Mouse (Mus musculus) left cerebral cortex, postnatal 25 days (tissue): ENCODE data around the gene Btn1a1. TPM values are rescaled to one million over a fixed set of nuclear protein-coding genes. Genes with fewer than 3 reads are reported as not detected.
A peak's percentile ranks its signal among the peaks of the same experiment; 100 is the strongest.

ENCODE experiments used
- DNase-seq, 2 experiments: peaks; one replicate each; pipeline ENCODE4 v3.0.0; 2022; ENCODE audit warnings: low spot score in 2 of 2, mixed read lengths in 1 of 2
- intact Hi-C: fragments of 180-260 bp; cut with DNase I; formaldehyde crosslinking; loops from one replicate; pipeline ENCODE4 v1.15.1; 2025
- total RNA-seq, 2 experiments: library from RNA; stranded (reverse); gene quantifications; 2 replicates each; pipeline ENCODE4 v1.2.3; 2021

The Btn1a1 gene
- total RNA-seq, 2 experiments from 2014 or later = not detected

- peak; percentile 92 to 95 for DNase-seq
- intact Hi-C loops = loop anchor here (2.0 to 5.0 kb wide), 4 partner anchors 15 to 1733 kb away; no protein-coding TSS in a partner anchor
These were observed 20.0 kb downstream of the Btn1a1 start for GRCm38 (mm10) chr13:23445561-23446320.

- intact Hi-C loops = loop anchor here (5.0 kb wide), 3 partner anchors 1418 to 1733 kb away; no protein-coding TSS in a partner anchor
- no peak for DNase-seq
These were observed 20.5 kb downstream of the Btn1a1 start for GRCm38 (mm10) chr13:23445156-23445555.

GRCm38 (mm10) chr13:23444451-23444850 is 21.2 kb downstream of the Btn1a1 start:
- DNase-seq = no peak
- intact Hi-C loops = no loop called here

GRCm38 (mm10) chr13:23439901-23440300 is 25.8 kb downstream of the Btn1a1 start:
- DNase-seq = no peak
- intact Hi-C loops = loop anchor here (10.0 kb wide), 1 partner anchor 325 kb away; the partner anchor contains the start of genes Hist1h1a, Hist1h3a, Hist1h4a and Trim38

- intact Hi-C loops = loop anchor here (10.0 kb wide), 1 partner anchor 326 kb away; the partner anchor contains the start of genes Hist1h1a, Hist1h3a, Hist1h4a and Trim38
- peak in 1 of 2 experiments; percentile 63 for DNase-seq
These were observed 27.2 kb downstream of the Btn1a1 start for GRCm38 (mm10) chr13:23438521-23438920.

GRCm38 (mm10) chr13:23437908-23438307 is 27.8 kb downstream of the Btn1a1 start:
- DNase-seq = peak; percentile 94 to 96
- intact Hi-C loops = loop anchor here (1.0 to 10.0 kb wide), 2 partner anchors 79 to 327 kb away; partner anchors contain the start of genes Hist1h1a, Hist1h3a, Hist1h4a and Trim38

GRCm38 (mm10) chr13:23436861-23437822 is 28.6 kb downstream of the Btn1a1 start:
- intact Hi-C loops = loop anchor here (1.0 to 10.0 kb wide), 2 partner anchors 80 to 328 kb away; partner anchors contain the start of genes Hist1h1a, Hist1h3a, Hist1h4a and Trim38
- peak; percentile 56 to 59 for DNase-seq

- peak; percentile 50 to 70 for DNase-seq
- intact Hi-C loops = loop anchor here (10.0 kb wide), 1 partner anchor 329 kb away; the partner anchor contains the start of genes Hist1h1a, Hist1h3a, Hist1h4a and Trim38
These were observed 29.5 kb downstream of the Btn1a1 start for GRCm38 (mm10) chr13:23436231-23436661.

- DNase-seq = peak in 1 of 2 experiments; percentile 50
- intact Hi-C loops = loop anchor here (10.0 kb wide), 1 partner anchor 329 kb away; the partner anchor contains the start of genes Hist1h1a, Hist1h3a, Hist1h4a and Trim38
These were observed 30.0 kb downstream of the Btn1a1 start for GRCm38 (mm10) chr13:23435676-23436075.

GRCm38 (mm10) chr13:23435241-23435640 is 30.5 kb downstream of the Btn1a1 start:
- DNase-seq = no peak
- intact Hi-C loops = loop anchor here (10.0 kb wide), 1 partner anchor 330 kb away; the partner anchor contains the start of genes Hist1h1a, Hist1h3a, Hist1h4a and Trim38

GRCm38 (mm10) chr13:23434426-23434825 is 31.3 kb downstream of the Btn1a1 start:
- no peak for DNase-seq
- intact Hi-C loops = loop anchor here (5.0 to 10.0 kb wide), 2 partner anchors 330 to 1407 kb away; partner anchors contain the start of genes Hist1h1a, Hist1h3a, Hist1h4a and Trim38

GRCm38 (mm10) chr13:23433801-23434200 is 31.9 kb downstream of the Btn1a1 start:
- DNase-seq = no peak
- intact Hi-C loops = loop anchor here (5.0 to 10.0 kb wide), 2 partner anchors 331 to 1406 kb away; partner anchors contain the start of genes Hist1h1a, Hist1h3a, Hist1h4a and Trim38

- intact Hi-C loops = loop anchor here (5.0 to 10.0 kb wide), 2 partner anchors 332 to 1406 kb away; partner anchors contain the start of genes Hist1h1a, Hist1h3a, Hist1h4a and Trim38
- DNase-seq = no peak
These were observed 32.5 kb downstream of the Btn1a1 start for GRCm38 (mm10) chr13:23433206-23433605.

GRCm38 (mm10) chr13:23432562-23433201 is 33.0 kb downstream of the Btn1a1 start:
- intact Hi-C loops = loop anchor here (5.0 to 10.0 kb wide), 2 partner anchors 332 to 1405 kb away; partner anchors contain the start of genes Hist1h1a, Hist1h3a, Hist1h4a and Trim38
- peak; percentile 95 to 98 for DNase-seq

- intact Hi-C loops = loop anchor here (2.0 to 10.0 kb wide), 3 partner anchors 15 to 1404 kb away; partner anchors contain the start of genes Hist1h1a, Hist1h3a, Hist1h4a and Trim38
These were observed 34.3 kb downstream of the Btn1a1 start for GRCm38 (mm10) chr13:23431351-23431771.

GRCm38 (mm10) chr13:23430734-23431133 is 35.0 kb downstream of the Btn1a1 start:
- intact Hi-C loops = loop anchor here (2.0 to 10.0 kb wide), 3 partner anchors 16 to 1403 kb away; partner anchors contain the start of genes Hist1h1a, Hist1h3a, Hist1h4a and Trim38
- DNase-seq = peak; percentile 80 to 88

More at GRCm38 (mm10) chr13:23431351-23431771, 34.3 kb downstream of the Btn1a1 start:
- DNase-seq = peak; percentile 88 to 93

- no peak for DNase-seq
- intact Hi-C loops = loop anchor here (2.0 to 10.0 kb wide), 3 partner anchors 17 to 1403 kb away; partner anchors contain the start of genes Hist1h1a, Hist1h3a, Hist1h4a and Trim38
These were observed 35.8 kb downstream of the Btn1a1 start for GRCm38 (mm10) chr13:23429771-23430380.
